ENCODE assay signal across 8 mouse cellular contexts in genomic region chr6:87009692-87010328, GRCm38 (mm10). TPM values are rescaled to one million over a fixed set of nuclear protein-coding genes. Genes with fewer than 3 reads are reported as not detected.
A peak's percentile ranks its signal among the peaks of the same experiment; 100 is the strongest.
DNase-seq lines count a peak whose midpoint lies in the region; ATAC-seq and TF ChIP-seq lines count a peak whose summit lies in the region.

No protein-coding gene starts in this region.

- peaks cover 7% of the 10 kb centered on the region for H3K4me1 ChIP-seq in embryonic facial prominence, embryonic 13.5 days
- H3K4me1 ChIP-seq in kidney, adult 2 months (ENCODE audit: control insufficient read depth, insufficient read depth, low read length) = no peaks in the 10 kb centered on the region
- H3K4me1 ChIP-seq in limb, embryonic 12.5 days (replicated peaks) = peaks cover 7% of the 10 kb centered on the region
- peaks cover 14% of the 10 kb centered on the region for H3K4me1 ChIP-seq in midbrain, embryonic 15.5 days
- H3K4me1 ChIP-seq in spleen, adult 2 months (ENCODE audit: control insufficient read depth, insufficient read depth, insufficient read length) = no peaks in the 10 kb centered on the region; the same call in 1 of the 2 replicates

- H3K36me3 ChIP-seq in embryonic facial prominence, embryonic 13.5 days = peaks cover 19% of the 10 kb centered on the region
- no peaks in the 10 kb centered on the region for H3K36me3 ChIP-seq in kidney, adult 2 months (ENCODE audit: control insufficient read depth, insufficient read depth, low read length)
- peaks cover 22% of the 10 kb centered on the region for H3K36me3 ChIP-seq in limb, embryonic 12.5 days
- H3K36me3 ChIP-seq in midbrain, embryonic 15.5 days (replicated peaks) = peaks cover 4% of the 10 kb centered on the region; the same call in 1 of the 2 replicates
- peaks cover 6% of the 10 kb centered on the region for H3K36me3 ChIP-seq in spleen, adult 2 months (ENCODE audit: control insufficient read depth, insufficient read depth, low read length)

- whole genome bisulfite sequencing in embryonic facial prominence, embryonic 13.5 days = under 1% methylated on average over 36 of the region's 36 CpGs
- under 1% methylated on average over 36 of the region's 36 CpGs for WGBS in kidney, adult 2 months
- WGBS in limb, embryonic 12.5 days = under 1% methylated on average over 36 of the region's 36 CpGs
- WGBS in midbrain, embryonic 15.5 days = 0% methylated on average over 36 of the region's 36 CpGs
- WGBS in spleen, adult 2 months = under 1% methylated on average over 36 of the region's 36 CpGs

- H3K9me3 ChIP-seq in embryonic facial prominence, embryonic 13.5 days = no peaks in the 10 kb centered on the region
- H3K9me3 ChIP-seq in limb, embryonic 12.5 days = no peaks in the 10 kb centered on the region
- H3K9me3 ChIP-seq in midbrain, embryonic 15.5 days = no peaks in the 10 kb centered on the region

- no peaks in the 10 kb centered on the region for H3K27me3 ChIP-seq in embryonic facial prominence, embryonic 13.5 days
- no peaks in the 10 kb centered on the region for H3K27me3 ChIP-seq in kidney, adult 2 months (replicated peaks; ENCODE audit: control insufficient read depth, insufficient read depth, low read length)
- H3K27me3 ChIP-seq in limb, embryonic 12.5 days = no peaks in the 10 kb centered on the region
- H3K27me3 ChIP-seq in midbrain, embryonic 15.5 days (replicated peaks) = no peaks in the 10 kb centered on the region
- H3K27me3 ChIP-seq in spleen, adult 2 months (ENCODE audit: control insufficient read depth, insufficient read depth, low read length) = no peaks in the 10 kb centered on the region

- TF ChIP-seq CTCF in kidney, adult 2 months (conservative IDR thresholded peaks at IDR 0.05; ENCODE audit: insufficient read depth, insufficient read length, low read depth, low read length) = no peak
- no peak for TF ChIP-seq CTCF in spleen, adult 2 months (IDR thresholded peaks at IDR 0.05; ENCODE audit: extremely low read depth, insufficient read depth, insufficient read length, insufficient replicate concordance)

- peak; percentile 71 for TF ChIP-seq POLR2A in kidney, adult 2 months (IDR thresholded peaks at IDR 0.05; ENCODE audit: low read depth, low read length)
- TF ChIP-seq POLR2A in spleen, adult 2 months (IDR thresholded peaks at IDR 0.05; ENCODE audit: low read depth, low read length) = peak; percentile 82

- H3K4me2 ChIP-seq in embryonic facial prominence, embryonic 13.5 days = peak overlapping the region; percentile 65
- H3K4me2 ChIP-seq in limb, embryonic 12.5 days = peak overlapping the region; percentile 63
- peak overlapping the region; percentile 56 for H3K4me2 ChIP-seq in midbrain, embryonic 15.5 days

- H3K4me3 ChIP-seq in embryonic facial prominence, embryonic 13.5 days = peak overlapping the region; percentile 87
- peak overlapping the region; percentile 78 for H3K4me3 ChIP-seq in kidney, adult 2 months (ENCODE audit: insufficient read depth, low read depth, low read length)
- H3K4me3 ChIP-seq in limb, embryonic 12.5 days (replicated peaks) = peak overlapping the region; percentile 92
- peak overlapping the region; percentile 64 for H3K4me3 ChIP-seq in midbrain, embryonic 15.5 days
- H3K4me3 ChIP-seq in spleen, adult 2 months (ENCODE audit: extremely low read depth, insufficient read depth, insufficient read length) = peak overlapping the region; percentile 98

- ATAC-seq in embryonic facial prominence, embryonic 13.5 days (ENCODE audit: insufficient number of reproducible peaks, insufficient read depth, low FRiP score, low TSS enrichment, low read depth) = peak; percentile 87
- peak; percentile 92 for ATAC-seq in limb, embryonic 12.5 days (ENCODE audit: insufficient number of reproducible peaks, insufficient read depth, low FRiP score, low TSS enrichment, low read depth)
- ATAC-seq in midbrain, embryonic 15.5 days (replicated peaks) = peak; percentile 98

- peak overlapping the region; percentile 98 for H3K9ac ChIP-seq in embryonic facial prominence, embryonic 13.5 days
- H3K9ac ChIP-seq in limb, embryonic 12.5 days (replicated peaks) = peak overlapping the region; percentile 87
- H3K9ac ChIP-seq in midbrain, embryonic 15.5 days = peak overlapping the region; percentile 90

- DNase-seq in 3134 (ENCODE audit: extremely low read depth, insufficient read length, low spot score) = peak; percentile 89
- peak; percentile 98 for DNase-seq in adrenal gland, postnatal 36 days
- peak; percentile 96 to 98 for DNase-seq in heart, adult 18-20 months
- peak; percentile 97 for DNase-seq in kidney, adult 2 months
- peak; percentile 84 to 95 for DNase-seq in spleen, adult 2 months (ENCODE audit: low read depth in 1 of 2, low spot score in 2 of 2)

- H3K27ac ChIP-seq in embryonic facial prominence, embryonic 13.5 days = peak overlapping the region; percentile 82
- H3K27ac ChIP-seq in kidney, adult 2 months (ENCODE audit: insufficient read depth, low read depth, low read length) = peak overlapping the region; percentile 69
- H3K27ac ChIP-seq in limb, embryonic 12.5 days = peak overlapping the region; percentile 66; the same call in 1 of the 2 replicates
- peak overlapping the region; percentile 83 for H3K27ac ChIP-seq in midbrain, embryonic 15.5 days
- H3K27ac ChIP-seq in spleen, adult 2 months (ENCODE audit: insufficient read depth, low read length) = peak overlapping the region; percentile 96

RNA-seq across cellular contexts. Expression of gene Nfu1, which starts 0.8 kb away (rescaled TPM):
- total RNA-seq in adrenal gland, postnatal 36 days (2021) = 10 to 100 TPM; 71.5 to 80.4 TPM
- 95.2 and 105 TPM in 2 replicates for polyA plus RNA-seq in embryonic facial prominence, embryonic 13.5 days (2015; fragmentation: Nextera tagmentation; extraction: Ambion mirVana)
- 10 to 100 TPM; 78.6 to 80.5 TPM for total RNA-seq in heart, adult 18-20 months (2021)
- polyA plus RNA-seq in kidney, adult 2 months (2012; rRNA removed) = 232 and 303 TPM in 2 replicates
- 96.5 and 96.7 TPM in 2 replicates for polyA plus RNA-seq in limb, embryonic 12.5 days (2016; fragmentation: Nextera tagmentation; extraction: Ambion mirVana)
- polyA plus RNA-seq in midbrain, embryonic 15.5 days (2015; fragmentation: Nextera tagmentation; extraction: Ambion mirVana) = 127 and 129 TPM in 2 replicates
- polyA plus RNA-seq in spleen, adult 2 months (2012; rRNA removed) = 56.1 and 76.2 TPM in 2 replicates

RNA-seq across cellular contexts. Expression of gene Gfpt1, which starts 32.8 kb away (rescaled TPM):
- 10 to 100 TPM; 50.3 to 57.9 TPM for total RNA-seq in adrenal gland, postnatal 36 days (2021)
- 22.0 and 22.2 TPM in 2 replicates for polyA plus RNA-seq in embryonic facial prominence, embryonic 13.5 days (2015; fragmentation: Nextera tagmentation; extraction: Ambion mirVana)
- total RNA-seq in heart, adult 18-20 months (2021) = 10 to 100 TPM; 16.9 to 20.8 TPM
- 10.3 and 11.9 TPM in 2 replicates for polyA plus RNA-seq in kidney, adult 2 months (2012; rRNA removed)
- 25.2 and 25.9 TPM in 2 replicates for polyA plus RNA-seq in limb, embryonic 12.5 days (2016; fragmentation: Nextera tagmentation; extraction: Ambion mirVana)
- polyA plus RNA-seq in midbrain, embryonic 15.5 days (2015; fragmentation: Nextera tagmentation; extraction: Ambion mirVana) = 25.0 and 27.7 TPM in 2 replicates
- 5.6 and 6.1 TPM in 2 replicates for polyA plus RNA-seq in spleen, adult 2 months (2012; rRNA removed)

Comparison
In these comparisons a context has a peak if more than half of its experiments do, and no peak if none do; other contexts are left out.
1. Peak in every context shown above with its lines: DNase-seq, ATAC-seq, H3K4me3 ChIP-seq and H3K27ac ChIP-seq.